Mouse (Mus musculus) cortical plate, adult 2 months (tissue): ENCODE results near the gene Zfp787. TPM values are rescaled to one million over a fixed set of nuclear protein-coding genes. Genes with fewer than 3 reads are reported as not detected.
A peak's percentile ranks its signal among the peaks of the same experiment; 100 is the strongest.

Source experiments
- H3K27ac ChIP-seq: fragments of 200-500 bp; 2 replicates; pipeline ENCODE4 v1.5.1; 2012; ENCODE audit warnings: low read length, control low read depth, inconsistent platforms; ENCODE audit not compliant: insufficient read depth
- H3K4me1 ChIP-seq: fragments of 200-500 bp; 2 replicates; pipeline ENCODE4 v1.6.1; 2011; ENCODE audit warnings: low read length; ENCODE audit not compliant: control insufficient read depth, insufficient read depth
- H3K4me3 ChIP-seq: fragments of 200-500 bp; 2 replicates; pipeline ENCODE4 v1.5.1; 2011; ENCODE audit warnings: mild to moderate bottlenecking, low read length, control low read depth; ENCODE audit not compliant: insufficient read depth
- CTCF ChIP-seq: fragments of 200-500 bp; IDR thresholded peaks from 2 replicates; pipeline ENCODE4 v1.5.1; 2011; ENCODE audit warnings: mild to moderate bottlenecking, control low read depth, low read length; ENCODE audit not compliant: insufficient read depth; ENCODE audit errors: extremely low read depth
- POLR2A ChIP-seq: fragments of 200-500 bp; IDR thresholded peaks from 2 replicates; pipeline ENCODE4 v1.6.1; 2011; ENCODE audit warnings: mild to moderate bottlenecking, low read length, control low read depth; ENCODE audit not compliant: insufficient read depth; ENCODE audit errors: extremely low read depth
- polyA plus RNA-seq: library from polyadenylated mRNA; depleted of rRNA; stranded (reverse); fragments of >200 nt; gene quantifications from 2 replicates; pipeline ENCODE4 v1.2.3, GENCODE M21; 2012

The Zfp787 gene
- polyA plus RNA-seq, 1 experiment = 37.9 TPM

GRCm38 (mm10) chr7:6169403-6169802 is 13.6 kb upstream of the Zfp787 start:
- H3K4me1 ChIP-seq = peaks cover 3% of the 10 kb centered on the region
- H3K27ac ChIP-seq = no peak overlapping the region
- no peak for TF ChIP-seq POLR2A
- no peak for TF ChIP-seq CTCF
- no peak overlapping the region for H3K4me3 ChIP-seq

GRCm38 (mm10) chr7:6164671-6165070 is 8.9 kb upstream of the Zfp787 start:
- no peak overlapping the region for H3K27ac ChIP-seq
- H3K4me1 ChIP-seq = no peaks in the 10 kb centered on the region
- TF ChIP-seq POLR2A (no peak), CTCF (no peak)
- H3K4me3 ChIP-seq = no peak overlapping the region

GRCm38 (mm10) chr7:6162172-6162571 is 6.4 kb upstream of the Zfp787 start:
- no peaks in the 10 kb centered on the region for H3K4me1 ChIP-seq
- H3K27ac ChIP-seq = no peak overlapping the region
- H3K4me3 ChIP-seq = no peak overlapping the region
- TF ChIP-seq POLR2A (no peak), CTCF (no peak)

GRCm38 (mm10) chr7:6161541-6161940 is 5.7 kb upstream of the Zfp787 start:
- H3K4me3 ChIP-seq = no peak overlapping the region
- H3K27ac ChIP-seq = no peak overlapping the region
- no peak for TF ChIP-seq POLR2A
- TF ChIP-seq CTCF = no peak
- peaks cover 3% of the 10 kb centered on the region; the same call in 1 of the 2 replicates for H3K4me1 ChIP-seq

- TF ChIP-seq POLR2A (no peak), CTCF (no peak)
- peaks cover 4% of the 10 kb centered on the region; the same call in 1 of the 2 replicates for H3K4me1 ChIP-seq
- H3K27ac ChIP-seq = no peak overlapping the region
- H3K4me3 ChIP-seq = no peak overlapping the region
Observed at GRCm38 (mm10) chr7:6159604-6160003, 3.8 kb upstream of the Zfp787 start.

DNA sequence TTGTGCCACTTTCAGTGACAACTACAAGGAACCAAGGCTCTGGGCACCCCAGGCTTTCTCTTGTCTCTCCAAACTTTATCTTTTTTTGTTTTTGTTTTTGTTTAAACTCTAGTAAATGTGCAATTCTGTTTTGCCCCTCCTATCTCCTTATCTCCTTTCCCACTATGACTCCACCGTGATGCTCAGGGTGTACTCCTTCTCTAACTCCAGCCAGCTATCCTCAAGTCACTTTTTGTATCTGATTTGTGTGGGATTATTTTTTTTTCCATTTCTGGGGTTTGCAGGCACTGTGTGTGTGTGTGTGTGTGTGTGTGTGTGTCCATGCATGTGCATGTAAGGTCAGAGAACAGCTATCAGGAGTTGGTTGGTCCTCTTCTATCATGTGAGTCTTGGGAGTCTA is 1.7 kb upstream of the Zfp787 start:
- Histone ChIP-seq H3K4me1 (peaks cover 11% of the 10 kb centered on the region; the same call in 1 of the 2 replicates), H3K4me3 (no peak overlapping the region), H3K27ac (no peak overlapping the region)
- TF ChIP-seq CTCF (no peak), POLR2A (no peak)

DNA sequence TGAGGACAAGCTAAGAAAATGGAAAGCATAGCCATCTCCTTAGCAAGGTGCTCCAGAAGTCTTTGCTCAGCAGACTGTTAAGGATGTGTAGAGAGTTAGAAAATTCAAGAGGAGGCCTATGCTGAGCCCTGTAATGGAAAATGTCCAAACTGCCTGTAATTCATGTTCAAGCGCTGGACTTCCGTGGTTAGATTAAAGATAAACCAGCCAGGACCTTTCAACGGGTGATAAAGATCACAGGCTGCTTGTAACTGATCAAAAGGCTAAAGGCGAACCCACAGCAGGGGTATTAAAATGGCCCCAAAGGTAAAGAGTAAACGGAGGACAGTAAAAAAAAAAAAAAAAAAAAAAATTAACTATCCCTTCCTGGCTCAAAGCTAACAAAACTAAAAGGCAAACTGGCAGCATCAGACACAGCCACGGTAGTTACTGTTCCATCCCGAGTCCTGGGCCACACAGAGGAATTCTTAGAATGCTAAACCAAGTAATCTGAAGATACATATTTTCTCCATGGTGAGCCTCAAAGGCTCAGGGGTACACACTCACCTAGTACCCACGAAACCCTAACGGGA is 1.2 kb upstream of the Zfp787 start:
- H3K4me1 ChIP-seq = peaks cover 11% of the 10 kb centered on the region; the same call in 1 of the 2 replicates
- no peak for TF ChIP-seq POLR2A
- TF ChIP-seq CTCF = no peak
- peak overlapping the region; percentile 98; the same call in 1 of the 2 replicates for H3K4me3 ChIP-seq
- H3K27ac ChIP-seq = no peak overlapping the region

- TF ChIP-seq CTCF (no peak), POLR2A (0 out of 2 replicates have a peak, but pooled peaks have one; percentile 20)
- Histone ChIP-seq H3K4me1 (peaks cover 14% of the 10 kb centered on the region; the same call in 1 of the 2 replicates), H3K4me3 (peak overlapping the region; percentile 98), H3K27ac (peak overlapping the region; percentile 99)
Observed at GRCm38 (mm10) chr7:6155031-6155872, 545 bp downstream of the Zfp787 start.

GRCm38 (mm10) chr7:6154164-6154563 is 1.6 kb downstream of the Zfp787 start:
- Histone ChIP-seq H3K4me3 (peak overlapping the region; percentile 98; the same call in 1 of the 2 replicates), H3K27ac (no peak overlapping the region), H3K4me1 (peaks cover 14% of the 10 kb centered on the region; the same call in 1 of the 2 replicates)
- no peak for TF ChIP-seq CTCF
- no peak for TF ChIP-seq POLR2A

DNA sequence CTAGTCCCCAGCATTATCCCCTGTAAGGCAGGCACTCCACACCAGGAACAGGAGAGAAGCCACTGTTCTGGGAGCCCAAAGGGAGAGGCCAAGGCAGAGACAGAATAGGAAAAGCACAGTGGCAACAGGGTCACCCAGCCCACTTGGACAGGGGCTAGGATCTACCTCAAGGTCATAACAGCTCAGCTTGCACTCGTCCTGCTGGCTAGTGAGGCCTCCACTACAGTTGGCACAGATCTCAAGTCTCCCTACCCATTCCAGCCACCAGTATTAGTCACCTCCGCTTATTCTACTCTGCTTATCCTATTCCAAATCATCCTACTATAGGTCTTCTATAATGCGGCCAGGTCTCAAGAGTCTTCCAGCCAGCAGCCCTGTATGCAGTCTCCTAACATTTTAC is 2.7 kb downstream of the Zfp787 start:
- TF ChIP-seq POLR2A (no peak), CTCF (no peak)
- Histone ChIP-seq H3K27ac (no peak overlapping the region), H3K4me1 (peaks cover 14% of the 10 kb centered on the region; the same call in 1 of the 2 replicates), H3K4me3 (no peak overlapping the region)
